Mouse (Mus musculus) large intestine, adult 2 months (tissue): Measurements from ENCODE around the gene Greb1. TPM values are rescaled to one million over a fixed set of nuclear protein-coding genes. Genes with fewer than 3 reads are reported as not detected.
"Not testable (repeated sequence)": the region's sequence is repeated elsewhere in the genome, so short reads cannot be mapped to it uniquely, and the experiment has no call there.

Experiments used
- DNase-seq: peaks from one replicate; pipeline ENCODE4 v3.0.0-alpha.2; 2012; ENCODE audit warnings: low read depth, low spot score
- WGBS: fragments of 180-500 bp; shearing (Covaris S2); methylation state at CpG from one replicate; pipeline ENCODE4 v1.1.7; 2018; 5-methylcytosine and 5-hydroxymethylcytosine counted together
- polyA plus RNA-seq: library from polyadenylated mRNA; depleted of rRNA; stranded (reverse); fragments of >200 nt; gene quantifications from 2 replicates; pipeline ENCODE4 v1.2.3, GENCODE M21; 2012

The Greb1 gene
- polyA plus RNA-seq, 1 experiment: 1.6 TPM

- no peak for DNase-seq
- WGBS: 40% methylated on average over 3 of the region's 3 CpGs
These were observed 77.1 kb downstream of the Greb1 start for GRCm38 (mm10) chr12:16723601-16724000.

GRCm38 (mm10) chr12:16718660-16719315 lies 81.9 kb downstream of the Greb1 start:
- DNase-seq: peak; percentile 77
- WGBS: 11% methylated on average over 8 of the region's 8 CpGs

GRCm38 (mm10) chr12:16717653-16718052 lies 83.0 kb downstream of the Greb1 start:
- no peak for DNase-seq
- WGBS: 62% methylated on average over 1 of the region's 1 CpGs

GRCm38 (mm10) chr12:16714616-16715015 lies 86.1 kb downstream of the Greb1 start:
- no peak for DNase-seq
- 71% methylated on average over 10 of the region's 10 CpGs for WGBS

GRCm38 (mm10) chr12:16698691-16699090 lies 102.0 kb downstream of the Greb1 start:
- 84% methylated on average over 1 of the region's 1 CpGs for WGBS
- no peak for DNase-seq

GRCm38 (mm10) chr12:16696146-16696545 lies 104.5 kb downstream of the Greb1 start:
- 88% methylated on average over 13 of the region's 13 CpGs for WGBS
- DNase-seq: no peak

GRCm38 (mm10) chr12:16695252-16695651 lies 105.4 kb downstream of the Greb1 start:
- not testable (repeated sequence) for DNase-seq

GRCm38 (mm10) chr12:16694783-16695182 lies 105.9 kb downstream of the Greb1 start:
- no peak for DNase-seq
- 83% methylated on average over 5 of the region's 5 CpGs for WGBS

More at GRCm38 (mm10) chr12:16695252-16695651, 105.4 kb downstream of the Greb1 start:
- 93% methylated on average over 7 of the region's 8 CpGs for WGBS

- no peak for DNase-seq
- 76% methylated on average over 9 of the region's 9 CpGs for WGBS
These were observed 110.1 kb downstream of the Greb1 start for GRCm38 (mm10) chr12:16690631-16691030.

GRCm38 (mm10) chr12:16672246-16672645 lies 128.4 kb downstream of the Greb1 start:
- no peak for DNase-seq
- 94% methylated on average over 10 of the region's 10 CpGs for WGBS

GRCm38 (mm10) chr12:16669176-16669575 lies 131.5 kb downstream of the Greb1 start:
- WGBS: 85% methylated on average over 3 of the region's 3 CpGs

GRCm38 (mm10) chr12:16665022-16665421 lies 135.7 kb downstream of the Greb1 start:
- WGBS: 9% methylated on average over 1 of the region's 2 CpGs
- no peak for DNase-seq

More at GRCm38 (mm10) chr12:16669176-16669575, 131.5 kb downstream of the Greb1 start:
- no peak for DNase-seq

- 64% methylated on average over 6 of the region's 6 CpGs for WGBS
- no peak for DNase-seq
These were observed 137.6 kb downstream of the Greb1 start for GRCm38 (mm10) chr12:16662955-16663585.

- DNase-seq: no peak
- 54% methylated on average over 2 of the region's 2 CpGs for WGBS
These were observed 138.8 kb downstream of the Greb1 start for GRCm38 (mm10) chr12:16661936-16662335.

- 62% methylated on average over 10 of the region's 10 CpGs for WGBS
- no peak for DNase-seq
These were observed 139.2 kb downstream of the Greb1 start for GRCm38 (mm10) chr12:16661459-16661858.

GRCm38 (mm10) chr12:16656906-16657875 lies 143.5 kb downstream of the Greb1 start:
- 57% methylated on average over 5 of the region's 5 CpGs for WGBS
- no peak for DNase-seq

- DNase-seq: no peak
- WGBS: 73% methylated on average over 4 of the region's 4 CpGs
These were observed 145.1 kb downstream of the Greb1 start for GRCm38 (mm10) chr12:16655604-16656003.

- 4% methylated on average over 58 of the region's 58 CpGs for WGBS
- no peak for DNase-seq
These were observed 147.2 kb downstream of the Greb1 start, which contains the start of gene Ntsr2 for GRCm38 (mm10) chr12:16653332-16654093. TSS of gene Ntsr2 (plus strand) at chr12:16653382.

- WGBS: 75% methylated on average over 6 of the region's 6 CpGs
These were observed 150.9 kb downstream of the Greb1 start for GRCm38 (mm10) chr12:16649819-16650218.

More at GRCm38 (mm10) chr12:16649819-16650218, 150.9 kb downstream of the Greb1 start:
- no peak for DNase-seq
